Comparison of ENCODE assay signal across 8 mouse cellular contexts in the genomic region with DNA sequence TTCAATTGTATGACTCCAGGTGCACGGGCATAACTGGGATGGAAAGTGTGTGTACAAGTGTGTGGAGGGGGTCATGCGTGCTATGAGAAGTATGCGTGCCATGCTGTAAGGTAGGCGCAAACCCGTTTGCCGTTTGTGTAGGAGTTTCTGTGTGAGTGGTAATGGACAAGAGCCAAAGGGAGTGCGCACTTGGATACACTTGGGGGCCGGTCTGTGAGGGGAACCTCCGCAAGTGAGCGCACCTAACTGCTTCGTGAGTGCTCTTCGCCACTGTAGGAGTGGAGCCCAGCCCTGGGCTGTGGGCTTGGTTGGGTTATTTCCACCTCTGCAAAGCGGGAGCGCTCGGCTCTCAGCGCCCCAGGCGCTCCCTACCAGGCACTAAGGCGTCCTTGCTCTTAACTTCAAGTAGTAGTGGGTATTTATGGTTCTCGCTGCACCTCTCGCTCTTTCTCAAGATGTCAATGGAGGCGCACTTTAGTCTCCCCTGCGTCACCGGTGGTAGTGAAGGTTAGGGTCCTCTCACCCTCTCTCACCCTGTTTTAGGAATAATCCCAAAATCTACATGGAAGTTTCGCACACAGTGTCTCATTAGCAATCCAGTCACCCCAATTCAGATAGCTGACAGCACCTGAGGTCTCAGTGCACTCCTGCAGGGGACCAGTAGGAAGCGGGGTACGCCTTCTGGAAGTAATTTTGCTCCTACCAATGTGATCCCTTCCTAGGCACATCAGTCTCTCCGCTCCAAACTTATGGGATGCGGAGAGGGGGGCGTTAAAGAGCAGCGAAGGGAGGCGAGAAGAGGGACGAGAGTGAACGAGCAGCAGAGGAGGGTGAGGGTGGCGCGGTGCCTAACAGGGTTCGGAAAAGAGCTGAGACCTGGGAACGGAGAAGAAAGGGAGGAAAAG. TPM values are rescaled to one million over a fixed set of nuclear protein-coding genes. Genes with fewer than 3 reads are reported as not detected.
DNase-seq lines count a peak whose midpoint lies in the region; ATAC-seq and TF ChIP-seq lines count a peak whose summit lies in the region.

No protein-coding gene starts in this region.

- peaks cover 53% of the 10 kb centered on the region for H3K4me1 ChIP-seq in forebrain, embryonic 12.5 days
- peaks cover 4% of the 10 kb centered on the region; the same call in 1 of the 2 replicates for H3K4me1 ChIP-seq in intestine, postnatal 0 days (replicated peaks; ENCODE audit: control insufficient read depth, insufficient read depth, low read length)
- peaks cover 31% of the 10 kb centered on the region for H3K4me1 ChIP-seq in liver, embryonic 16.5 days (ENCODE audit: control insufficient read depth, low read depth, low read length)

- peak overlapping the region; percentile 98 for H3K4me2 ChIP-seq in forebrain, embryonic 12.5 days
- peak overlapping the region; percentile 94 for H3K4me2 ChIP-seq in intestine, postnatal 0 days (replicated peaks; ENCODE audit: low read depth)
- H3K4me2 ChIP-seq in liver, embryonic 16.5 days (ENCODE audit: low read depth, low read length): peak overlapping the region; percentile 75

- WGBS in forebrain, embryonic 12.5 days: under 1% methylated on average over 37 of the region's 37 CpGs
- under 1% methylated on average over 37 of the region's 37 CpGs for WGBS in intestine, postnatal 0 days
- under 1% methylated on average over 37 of the region's 37 CpGs for WGBS in liver, embryonic 16.5 days (ENCODE audit: insufficient replicate concordance)

- H3K27me3 ChIP-seq in forebrain, embryonic 12.5 days: 0 out of 2 replicates have a peak, but pooled peaks cover 4% of the 10 kb centered on the region
- H3K27me3 ChIP-seq in intestine, postnatal 0 days (replicated peaks; ENCODE audit: control insufficient read depth, insufficient read depth, low read length): no peaks in the 10 kb centered on the region
- H3K27me3 ChIP-seq in liver, embryonic 16.5 days (ENCODE audit: control insufficient read depth, insufficient read depth, low read depth, low read length): peaks cover 58% of the 10 kb centered on the region

- ATAC-seq in forebrain, embryonic 12.5 days (ENCODE audit: low FRiP score): peak; percentile 0; the same call in 1 of the 2 replicates
- ATAC-seq in intestine, postnatal 0 days: no peak
- no peak for ATAC-seq in liver, embryonic 16.5 days (ENCODE audit: low read depth)

- TF ChIP-seq CTCF in intestine, postnatal 0 days (IDR thresholded peaks at IDR 0.05; ENCODE audit: low read depth): peak; percentile 45; the same call in 1 of the 2 replicates

- H3K9ac ChIP-seq in forebrain, embryonic 12.5 days: peak overlapping the region; percentile 99
- H3K9ac ChIP-seq in intestine, postnatal 0 days (ENCODE audit: low read depth, low read length): peak overlapping the region; percentile 94
- H3K9ac ChIP-seq in liver, embryonic 16.5 days (ENCODE audit: low read depth, low read length): peak overlapping the region; percentile 33

- DNase-seq in adrenal gland, postnatal 36 days: peak; percentile 34 to 54
- no peak for DNase-seq in adrenal gland, postnatal 14 days
- DNase-seq in urinary bladder, adult 2 months (ENCODE audit: low spot score): peak; percentile 44
- DNase-seq in urinary bladder, postnatal 4 days (ENCODE audit: low spot score in 2 of 2): no peak
- DNase-seq in spleen, postnatal 10 days (ENCODE audit: low spot score in 2 of 2): peak; percentile 38 to 47

- no peaks in the 10 kb centered on the region for H3K9me3 ChIP-seq in forebrain, embryonic 12.5 days
- no peaks in the 10 kb centered on the region for H3K9me3 ChIP-seq in intestine, postnatal 0 days (ENCODE audit: control insufficient read depth)
- no peaks in the 10 kb centered on the region for H3K9me3 ChIP-seq in liver, embryonic 16.5 days (replicated peaks; ENCODE audit: control insufficient read depth, low read length)

- H3K4me3 ChIP-seq in forebrain, embryonic 12.5 days (replicated peaks): peak overlapping the region; percentile 97
- peak overlapping the region; percentile 93 for H3K4me3 ChIP-seq in intestine, postnatal 0 days (ENCODE audit: low read depth, low read length)
- H3K4me3 ChIP-seq in liver, embryonic 16.5 days (ENCODE audit: low read depth, low read length): peak overlapping the region; percentile 77

- peak overlapping the region; percentile 100 for H3K27ac ChIP-seq in forebrain, embryonic 12.5 days
- H3K27ac ChIP-seq in intestine, postnatal 0 days (ENCODE audit: low read depth, low read length): peak overlapping the region; percentile 99; the same call in 1 of the 2 replicates
- no peak overlapping the region for H3K27ac ChIP-seq in liver, embryonic 16.5 days (ENCODE audit: low read length)

- H3K36me3 ChIP-seq in forebrain, embryonic 12.5 days (replicated peaks): no peaks in the 10 kb centered on the region
- no peaks in the 10 kb centered on the region for H3K36me3 ChIP-seq in intestine, postnatal 0 days (ENCODE audit: control insufficient read depth, insufficient read depth)
- no peaks in the 10 kb centered on the region for H3K36me3 ChIP-seq in liver, embryonic 16.5 days (ENCODE audit: control insufficient read depth, insufficient read depth)

RNA-seq across cellular contexts. Expression of gene Zmiz1, which starts 0.6 kb away (rescaled TPM):
- total RNA-seq in adrenal gland, postnatal 36 days (2021): 100 to 1,000 TPM in 1 of 2 experiments, 10 to 100 TPM in 1; 98.2 to 143 TPM
- total RNA-seq in adrenal gland, postnatal 14 days (2021): 96.4 and 96.9 TPM in 2 replicates
- 15.3 and 31.4 TPM in 2 replicates for polyA plus RNA-seq in urinary bladder, adult 2 months (2012; rRNA removed)
- polyA plus RNA-seq in forebrain, embryonic 12.5 days (2016; fragmentation: Nextera tagmentation; extraction: Ambion mirVana): 64.1 and 68.3 TPM in 2 replicates
- polyA plus RNA-seq in intestine, postnatal 0 days (2015; fragmentation: Nextera tagmentation; extraction: Ambion mirVana): 12.4 and 13.5 TPM in 2 replicates
- polyA plus RNA-seq in liver, embryonic 16.5 days (2015; fragmentation: Nextera tagmentation; extraction: Ambion mirVana): 4.1 and 6.1 TPM in 2 replicates

Comparison
In these comparisons a context has a peak if more than half of its experiments do, and no peak if none do; other contexts are left out.
1. DNase-seq: peak in adrenal gland, postnatal 36 days (2 of 2), urinary bladder, adult 2 months (single experiment) and spleen, postnatal 10 days (2 of 2); none in adrenal gland, postnatal 14 days (single experiment) and urinary bladder, postnatal 4 days (0 of 2).
2. H3K9ac ChIP-seq: peak in every context shown above with its lines; median percentile 99 in forebrain, embryonic 12.5 days; 94 in intestine, postnatal 0 days; 33 in liver, embryonic 16.5 days.
3. Peak in every context shown above with its lines, with median percentiles within 50 percentile points of each other: H3K4me2 ChIP-seq and H3K4me3 ChIP-seq.